Mouse (Mus musculus) MEL (cell line): ENCODE measurements around the gene St6galnac3. TPM values are rescaled to one million over a fixed set of nuclear protein-coding genes. Genes with fewer than 3 reads are reported as not detected.

Experiments used
- DNase-seq: peaks from one replicate; pipeline ENCODE4 v3.0.0; 2011; ENCODE audit warnings: low read depth, low spot score
- H3K27ac ChIP-seq: 2 replicates; pipeline ENCODE4 v1.5.1; 2012; ENCODE audit warnings: low read depth, mild to moderate bottlenecking, control low read depth, low read length, moderate library complexity; ENCODE audit not compliant: control insufficient read depth
- H3K27me3 ChIP-seq, 2 experiments: fragments of 150-350 bp in 1 of 2; sonication (generic) in 1 of 2; 2 replicates each; pipeline ENCODE4 v1.6.1; 2012; ENCODE audit warnings: low read length in 2 of 2, mild to moderate bottlenecking in 2 of 2, improper control_type of control experiment in 1 of 2, moderate library complexity in 1 of 2; ENCODE audit not compliant: insufficient read depth in 2 of 2, control insufficient read depth in 1 of 2
- H3K36me3 ChIP-seq, 2 experiments: 2 replicates each; pipeline ENCODE4 v1.6.1; 2012 to 2014; ENCODE audit warnings: low read length in 2 of 2, improper control_type of control experiment in 1 of 2, inconsistent platforms in 1 of 2, mild to moderate bottlenecking in 1 of 2; ENCODE audit not compliant: insufficient read depth in 2 of 2, control insufficient read depth in 1 of 2
- H3K4me1 ChIP-seq, 2 experiments: fragments of 150-350 bp in 1 of 2; sonication (generic) in 1 of 2; 2 replicates each; pipeline ENCODE4 v1.6.1; 2012; ENCODE audit warnings: low read length in 2 of 2, improper control_type of control experiment in 1 of 2, mild to moderate bottlenecking in 1 of 2; ENCODE audit not compliant: insufficient read depth in 2 of 2, control insufficient read depth in 1 of 2
- H3K4me3 ChIP-seq, 2 experiments: fragments of 150-350 bp in 1 of 2; sonication (generic) in 1 of 2; 2 replicates each; pipeline ENCODE4 v1.5.1; 2012; ENCODE audit warnings: low read depth in 2 of 2, low read length in 2 of 2, mild to moderate bottlenecking in 2 of 2, moderate library complexity in 2 of 2, control low read depth in 1 of 2, improper control_type of control experiment in 1 of 2; ENCODE audit not compliant: control insufficient read depth in 1 of 2, insufficient read depth in 1 of 2
- H3K79me2 ChIP-seq: 2 replicates; pipeline ENCODE4 v1.6.1; 2012; ENCODE audit warnings: mild to moderate bottlenecking, low read length, moderate library complexity; ENCODE audit not compliant: control insufficient read depth, poor library complexity, insufficient read depth
- H3K9ac ChIP-seq: 2 replicates; pipeline ENCODE4 v1.6.1; 2012; ENCODE audit warnings: low read depth, mild to moderate bottlenecking, control low read depth, low read length, moderate library complexity; ENCODE audit not compliant: control insufficient read depth, poor library complexity, severe bottlenecking
- H3K9me3 ChIP-seq: fragments of 150-350 bp; sonication (generic); replicated peaks from 2 replicates; pipeline ENCODE4 v1.6.1; 2012; ENCODE audit warnings: mild to moderate bottlenecking, low read length, improper control_type of control experiment, moderate library complexity; ENCODE audit not compliant: insufficient read depth
- BHLHE40 ChIP-seq: IDR thresholded peaks from 2 replicates; pipeline ENCODE4 v1.6.1; 2012; ENCODE audit warnings: low read depth, mild to moderate bottlenecking, inconsistent platforms, low read length, improper control_type of control experiment, borderline replicate concordance
- CHD1 ChIP-seq: IDR thresholded peaks from 2 replicates; pipeline ENCODE4 v1.6.1; 2012; ENCODE audit warnings: low read depth, mild to moderate bottlenecking, inconsistent platforms, low read length, improper control_type of control experiment
- CHD2 ChIP-seq: IDR thresholded peaks from 2 replicates; pipeline ENCODE4 v1.6.1; 2011; ENCODE audit warnings: low read length, improper control_type of control experiment
- E2F4 ChIP-seq: IDR thresholded peaks from 2 replicates; pipeline ENCODE4 v1.6.1; 2011; ENCODE audit warnings: low read depth, low read length, improper control_type of control experiment, borderline replicate concordance
- ELF1 ChIP-seq: IDR thresholded peaks from 2 replicates; pipeline ENCODE4 v1.6.1; 2014; ENCODE audit warnings: low read depth, mild to moderate bottlenecking, inconsistent platforms, low read length, improper control_type of control experiment, moderate library complexity
- GATA1 ChIP-seq: IDR thresholded peaks from 2 replicates; pipeline ENCODE4 v1.6.1; 2011; ENCODE audit warnings: low read depth, low read length, improper control_type of control experiment
- HCFC1 ChIP-seq: IDR thresholded peaks from 2 replicates; pipeline ENCODE4 v1.6.1; 2012; ENCODE audit warnings: low read depth, mild to moderate bottlenecking, inconsistent platforms, low read length, improper control_type of control experiment, moderate library complexity
- KAT2A ChIP-seq: conservative IDR thresholded peaks from 2 replicates; pipeline ENCODE4 v1.6.1; 2012; ENCODE audit warnings: low read depth, low read length, improper control_type of control experiment, inconsistent platforms
- MXI1 ChIP-seq: IDR thresholded peaks from 2 replicates; pipeline ENCODE4 v1.6.1; 2011; ENCODE audit warnings: mild to moderate bottlenecking, low read depth, low read length, improper control_type of control experiment
- POLR2A ChIP-seq, 2 experiments: IDR thresholded peaks; 2 replicates each; pipeline ENCODE4 v1.6.1; 2011 to 2012; ENCODE audit warnings: low read length in 2 of 2, mild to moderate bottlenecking in 2 of 2, control low read depth in 1 of 2, improper control_type of control experiment in 1 of 2, low read depth in 1 of 2, moderate library complexity in 1 of 2; ENCODE audit not compliant: control insufficient read depth in 1 of 2, insufficient read depth in 1 of 2, poor library complexity in 1 of 2
- POLR2AphosphoS2 ChIP-seq: IDR thresholded peaks from 2 replicates; pipeline ENCODE4 v1.6.1; 2011; ENCODE audit warnings: low read length, improper control_type of control experiment
- POLR2AphosphoS5 ChIP-seq: IDR thresholded peaks from 2 replicates; pipeline ENCODE4 v1.6.1; 2012; ENCODE audit warnings: low read depth, borderline replicate concordance, mild to moderate bottlenecking, inconsistent platforms, low read length, moderate library complexity, mixed read lengths
- RAD21 ChIP-seq: IDR thresholded peaks from 2 replicates; pipeline ENCODE4 v1.6.1; 2011; ENCODE audit warnings: mild to moderate bottlenecking, low read depth, low read length, improper control_type of control experiment
- SIN3A ChIP-seq: IDR thresholded peaks from 2 replicates; pipeline ENCODE4 v1.6.1; 2012; ENCODE audit warnings: low read length, improper control_type of control experiment, inconsistent platforms
- TAL1 ChIP-seq: IDR thresholded peaks from 2 replicates; pipeline ENCODE4 v1.6.1; 2012; ENCODE audit warnings: mild to moderate bottlenecking, inconsistent platforms, low read length, moderate library complexity, mixed read lengths
- TBP ChIP-seq: IDR thresholded peaks from 2 replicates; pipeline ENCODE4 v1.8.0; 2011; ENCODE audit warnings: low read depth, low read length, improper control_type of control experiment
- USF1 ChIP-seq: IDR thresholded peaks from 2 replicates; pipeline ENCODE4 v1.6.1; 2014; ENCODE audit warnings: low read depth, mild to moderate bottlenecking, inconsistent platforms, low read length, improper control_type of control experiment, moderate library complexity
- USF2 ChIP-seq, 2 experiments: IDR thresholded peaks; 2 replicates each; pipeline ENCODE4 v1.6.1; 2011 to 2012; ENCODE audit warnings: improper control_type of control experiment in 2 of 2, low read length in 2 of 2, borderline replicate concordance in 1 of 2, inconsistent platforms in 1 of 2, low read depth in 1 of 2, mild to moderate bottlenecking in 1 of 2; ENCODE audit not compliant: insufficient read depth in 1 of 2
- ZKSCAN1 ChIP-seq: IDR thresholded peaks from 2 replicates; pipeline ENCODE4 v1.6.1; 2012; ENCODE audit warnings: low read depth, mild to moderate bottlenecking, inconsistent platforms, low read length, improper control_type of control experiment, moderate library complexity
- ZMIZ1 ChIP-seq: IDR thresholded peaks from 2 replicates; pipeline ENCODE4 v1.6.1; 2012; ENCODE audit warnings: low read depth, mild to moderate bottlenecking, inconsistent platforms, low read length, improper control_type of control experiment, moderate library complexity
- ZNF384 ChIP-seq: IDR thresholded peaks from 2 replicates; pipeline ENCODE4 v1.6.1; 2012; ENCODE audit warnings: low read depth, mild to moderate bottlenecking, inconsistent platforms, low read length, improper control_type of control experiment
- polyA plus RNA-seq, 2 experiments: library from polyadenylated mRNA; stranded (reverse) in 1 of 2; unstranded in 1 of 2; fragments of >175 nt in 1 of 2; fragments of >200 nt in 1 of 2; gene quantifications; 2 replicates each; pipeline versions ENCODE4 v1.2.1 to v1.2.4; 2012; ENCODE audit warnings: low replicate concordance in 2 of 2, low read depth in 1 of 2; ENCODE audit not compliant: insufficient read length in 2 of 2, insufficient read depth in 1 of 2, missing spikeins in 1 of 2
- total RNA-seq: library from RNA; depleted of rRNA; stranded (reverse); fragments of 300-350 nt; gene quantifications from 2 replicates; pipeline ENCODE4 v1.2.3, GENCODE M21; 2012

St6galnac3 gene
- total and polyA plus RNA-seq, 3 experiments, result 7.8 to 11.4 TPM; not detected in 1

GRCm38 (mm10) chr3:153642826-153643225, 82.1 kb downstream of the St6galnac3 start:
- Histone ChIP-seq H3K9ac (no peak overlapping the region), H3K79me2 (peaks cover 1% of the 10 kb centered on the region; the same call in 1 of the 2 replicates), H3K36me3 (no peaks in the 10 kb centered on the region), H3K27ac (no peak overlapping the region), H3K9me3 (no peaks in the 10 kb centered on the region), H3K27me3 (no peaks in the 10 kb centered on the region), H3K4me3 (no peak overlapping the region), H3K4me1 (no peaks in the 10 kb centered on the region)
- DNase-seq, result no peak
- TF ChIP-seq POLR2AphosphoS2 (no peak), HCFC1 (no peak), GATA1 (no peak), TAL1 (no peak), POLR2AphosphoS5 (no peak), SIN3A (no peak)

GRCm38 (mm10) chr3:153641805-153642204, 83.2 kb downstream of the St6galnac3 start:
- TF ChIP-seq TBP (no peak), ZKSCAN1 (no peak), USF1 (no peak), E2F4 (no peak), ZMIZ1 (no peak), KAT2A (no peak), MXI1 (no peak), USF2 (IDR thresholded peaks at IDR 0.05; ENCODE audit: borderline replicate concordance in 1 of 2, insufficient read depth in 1 of 2, low read depth in 1 of 2, low read length in 2 of 2) (no peak), ZNF384 (no peak), CHD2 (no peak), CHD1 (no peak), RAD21 (no peak), BHLHE40 (no peak), ELF1 (no peak), POLR2A (IDR thresholded peaks at IDR 0.05; ENCODE audit: control insufficient read depth in 1 of 2, insufficient read depth in 1 of 2, low read depth in 1 of 2, low read length in 2 of 2, poor library complexity in 1 of 2) (no peak)
- Histone ChIP-seq H3K9me3 (no peaks in the 10 kb centered on the region), H3K27ac (no peak overlapping the region), H3K79me2 (peaks cover 1% of the 10 kb centered on the region; the same call in 1 of the 2 replicates), H3K4me3 (no peak overlapping the region), H3K36me3 (peaks cover 0 to 2% of the 10 kb centered on the region in 2 experiments; a peak in 2 of 4 replicates), H3K4me1 (peaks cover 0 to 3% of the 10 kb centered on the region in 2 experiments; a peak in 2 of 4 replicates), H3K9ac (no peak overlapping the region), H3K27me3 (no peaks in the 10 kb centered on the region)
- DNase-seq, result no peak
